Mouse (Mus musculus) liver, embryonic 13.5 days (tissue): Measurements from ENCODE around the gene Ica1. TPM values are rescaled to one million over a fixed set of nuclear protein-coding genes. Genes with fewer than 3 reads are reported as not detected.

Source experiments
- ATAC-seq: fragments of 200-750 bp; cut with Nextera tagmentation; 2 replicates; pipeline ENCODE4 v1.8.0; 2017; ENCODE audit warnings: low read depth, mild to moderate bottlenecking, moderate number of reproducible peaks, moderate library complexity
- DNase-seq: peaks from one replicate; pipeline ENCODE4 v3.0.0; 2022
- H3K27ac ChIP-seq: fragments of 300-500 bp; sonication (generic); 2 replicates; pipeline ENCODE4 v1.5.1; 2015; ENCODE audit warnings: moderate library complexity, mild to moderate bottlenecking, inconsistent platforms
- H3K27me3 ChIP-seq: fragments of 300-500 bp; sonication (generic); 2 replicates; pipeline ENCODE4 v1.6.1; 2015; ENCODE audit warnings: mild to moderate bottlenecking, inconsistent platforms
- H3K36me3 ChIP-seq: fragments of 300-500 bp; sonication (generic); 2 replicates; pipeline ENCODE4 v1.6.1; 2015; ENCODE audit warnings: mild to moderate bottlenecking, inconsistent platforms
- H3K4me1 ChIP-seq: fragments of 300-500 bp; sonication (generic); replicated peaks from 2 replicates; pipeline ENCODE4 v1.6.1; 2015; ENCODE audit warnings: inconsistent platforms
- H3K4me2 ChIP-seq: fragments of 300-500 bp; sonication (generic); 2 replicates; pipeline ENCODE4 v1.6.1; 2015; ENCODE audit warnings: inconsistent platforms, mild to moderate bottlenecking, moderate library complexity
- H3K4me3 ChIP-seq: fragments of 300-500 bp; sonication (generic); replicated peaks from 2 replicates; pipeline ENCODE4 v1.5.1; 2015; ENCODE audit warnings: mild to moderate bottlenecking, inconsistent platforms
- H3K9ac ChIP-seq: fragments of 300-500 bp; sonication (generic); 2 replicates; pipeline ENCODE4 v1.6.1; 2015; ENCODE audit warnings: mild to moderate bottlenecking, inconsistent platforms
- H3K9me3 ChIP-seq: fragments of 300-500 bp; sonication (generic); replicated peaks from 2 replicates; pipeline ENCODE4 v1.6.1; 2016; ENCODE audit warnings: inconsistent platforms
- WGBS: fragments of 180-500 bp; shearing (Covaris S2); methylation state at CpG from one replicate; pipeline ENCODE4 v1.1.7; 2015; ENCODE audit not compliant: insufficient replicate concordance; 5-methylcytosine and 5-hydroxymethylcytosine counted together
- polyA plus RNA-seq: library from polyadenylated mRNA; unstranded; fragments of >200 nt; fragmentation: Nextera tagmentation; extraction: Ambion mirVana; gene quantifications from 2 replicates; pipeline ENCODE4 v1.2.1, GENCODE M21; 2015

Ica1 gene
- polyA plus RNA-seq, 1 experiment from 2014 or later = 5.9 TPM

- Histone ChIP-seq H3K4me2 (no peak overlapping the region), H3K9ac (no peak overlapping the region), H3K4me1 (no peaks in the 10 kb centered on the region), H3K27me3 (no peaks in the 10 kb centered on the region), H3K36me3 (no peaks in the 10 kb centered on the region), H3K4me3 (no peak overlapping the region), H3K27ac (no peak overlapping the region), H3K9me3 (no peaks in the 10 kb centered on the region)
- 70% methylated on average over 3 of the region's 3 CpGs for WGBS
- ATAC-seq (no peak), DNase-seq (no peak)
These were observed 35.8 kb downstream of the Ica1 start for GRCm38 (mm10) chr6:8742449-8742848.

GRCm38 (mm10) chr6:8741659-8742058, 36.6 kb downstream of the Ica1 start:
- WGBS = 42% methylated on average over 1 of the region's 1 CpGs
- Histone ChIP-seq H3K4me3 (no peak overlapping the region), H3K27ac (no peak overlapping the region), H3K4me1 (no peaks in the 10 kb centered on the region), H3K36me3 (no peaks in the 10 kb centered on the region), H3K9ac (no peak overlapping the region), H3K27me3 (no peaks in the 10 kb centered on the region), H3K4me2 (no peak overlapping the region), H3K9me3 (no peaks in the 10 kb centered on the region)
- no peak for DNase-seq
- ATAC-seq = no peak

DNA sequence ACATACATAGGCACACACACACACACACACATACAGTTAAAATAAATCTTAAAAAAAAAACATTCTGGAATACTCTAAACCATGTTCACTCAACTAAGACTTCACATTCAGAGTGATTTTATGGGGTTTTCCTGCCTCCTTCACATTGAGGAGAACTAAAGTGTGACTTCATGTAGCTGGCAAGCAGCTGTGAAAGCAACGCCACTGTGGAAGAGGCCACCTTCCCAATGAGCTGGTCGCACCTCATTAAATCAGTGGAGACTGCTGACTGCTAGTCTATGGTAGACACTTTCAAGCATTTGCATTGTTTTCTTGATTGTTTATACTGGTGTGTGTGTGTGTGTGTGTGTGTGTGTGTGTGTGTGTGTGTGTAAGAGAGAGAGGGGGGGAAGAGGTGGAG, 38.2 kb downstream of the Ica1 start:
- DNase-seq (no peak), ATAC-seq (no peak)
- Histone ChIP-seq H3K9me3 (no peaks in the 10 kb centered on the region), H3K4me3 (no peak overlapping the region), H3K9ac (no peak overlapping the region), H3K4me2 (no peak overlapping the region), H3K4me1 (no peaks in the 10 kb centered on the region), H3K27me3 (no peaks in the 10 kb centered on the region), H3K27ac (no peak overlapping the region), H3K36me3 (no peaks in the 10 kb centered on the region)
- 74% methylated on average over 2 of the region's 2 CpGs for WGBS

DNA sequence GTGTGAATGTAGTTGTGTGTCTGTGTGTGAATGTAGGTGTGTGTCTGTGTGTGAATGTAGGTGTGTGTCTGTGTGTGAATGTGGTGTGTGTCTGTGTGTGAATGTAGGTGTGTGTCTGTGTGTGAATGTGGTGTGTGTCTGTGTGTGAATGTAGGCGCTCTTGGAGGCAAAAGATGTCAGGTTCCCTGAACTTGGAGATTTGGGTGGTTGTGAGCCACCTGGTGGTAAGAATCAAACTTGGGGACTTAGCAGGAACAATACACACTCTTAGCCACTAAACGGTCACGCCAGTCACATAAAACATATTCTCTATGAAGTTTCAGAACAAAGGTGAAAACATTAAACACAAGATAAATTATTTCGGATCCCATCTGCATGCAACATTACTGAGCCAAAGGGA, 39.9 kb downstream of the Ica1 start:
- no peaks in the 10 kb centered on the region for H3K27me3 ChIP-seq
- H3K9ac ChIP-seq = no peak overlapping the region
- no peaks in the 10 kb centered on the region for H3K9me3 ChIP-seq
- no peaks in the 10 kb centered on the region for H3K36me3 ChIP-seq
- ATAC-seq (no peak), DNase-seq (no peak)
- H3K4me3 ChIP-seq = no peak overlapping the region
- no peak overlapping the region for H3K4me2 ChIP-seq
- no peaks in the 10 kb centered on the region for H3K4me1 ChIP-seq
- no peak overlapping the region for H3K27ac ChIP-seq
- WGBS = 61% methylated on average over 4 of the region's 4 CpGs

GRCm38 (mm10) chr6:8736493-8736820, 41.8 kb downstream of the Ica1 start:
- Histone ChIP-seq H3K36me3 (no peaks in the 10 kb centered on the region), H3K27me3 (no peaks in the 10 kb centered on the region), H3K4me2 (no peak overlapping the region), H3K27ac (no peak overlapping the region), H3K9ac (no peak overlapping the region), H3K4me1 (no peaks in the 10 kb centered on the region), H3K4me3 (no peak overlapping the region), H3K9me3 (no peaks in the 10 kb centered on the region)
- ATAC-seq = no peak
- DNase-seq = no peak

GRCm38 (mm10) chr6:8735657-8736492, 42.4 kb downstream of the Ica1 start:
- DNase-seq = no peak
- Histone ChIP-seq H3K4me1 (no peaks in the 10 kb centered on the region), H3K4me3 (no peak overlapping the region), H3K27ac (no peak overlapping the region), H3K27me3 (no peaks in the 10 kb centered on the region), H3K9me3 (no peaks in the 10 kb centered on the region), H3K9ac (no peak overlapping the region), H3K4me2 (no peak overlapping the region), H3K36me3 (no peaks in the 10 kb centered on the region)
- WGBS = 61% methylated on average over 8 of the region's 8 CpGs
- no peak for ATAC-seq

GRCm38 (mm10) chr6:8735044-8735443, 43.2 kb downstream of the Ica1 start:
- H3K9ac ChIP-seq = no peak overlapping the region
- H3K27ac ChIP-seq = no peak overlapping the region
- no peaks in the 10 kb centered on the region for H3K27me3 ChIP-seq
- H3K36me3 ChIP-seq = no peaks in the 10 kb centered on the region
- no peak for DNase-seq
- no peaks in the 10 kb centered on the region for H3K4me1 ChIP-seq
- H3K9me3 ChIP-seq = no peaks in the 10 kb centered on the region
- no peak overlapping the region for H3K4me3 ChIP-seq
- WGBS = 68% methylated on average over 3 of the region's 3 CpGs
- ATAC-seq = no peak
- H3K4me2 ChIP-seq = no peak overlapping the region

- H3K36me3 ChIP-seq = no peaks in the 10 kb centered on the region
These were observed 45.8 kb downstream of the Ica1 start for GRCm38 (mm10) chr6:8732492-8732891.

DNA sequence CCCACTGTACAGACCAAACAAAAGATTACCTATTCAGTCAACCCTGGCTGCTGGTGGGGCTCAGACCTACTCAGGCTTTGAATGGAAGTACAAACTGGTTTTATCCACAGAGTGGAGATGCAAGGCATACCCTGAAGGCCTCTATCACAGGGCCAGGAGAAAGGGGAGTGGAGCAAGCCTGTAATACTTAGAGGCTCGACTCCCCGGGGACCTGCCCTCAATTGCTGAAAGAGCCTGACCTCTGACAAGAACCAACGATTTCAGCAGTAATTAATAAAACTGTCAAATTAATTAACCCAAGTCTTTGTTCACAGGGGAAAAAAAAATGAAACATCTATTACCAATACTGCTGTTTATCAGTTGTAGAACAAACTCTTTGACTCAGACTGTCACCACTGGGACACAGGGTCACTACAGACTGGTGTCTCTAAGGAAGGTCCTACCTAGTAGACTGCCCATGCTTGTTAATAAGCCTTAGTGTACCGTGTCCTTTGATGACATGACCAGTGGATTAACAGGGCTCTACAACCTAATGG, 46.6 kb downstream of the Ica1 start:
- no peak overlapping the region for H3K4me2 ChIP-seq
- no peaks in the 10 kb centered on the region for H3K9me3 ChIP-seq
- H3K36me3 ChIP-seq = no peaks in the 10 kb centered on the region
- no peak for ATAC-seq
- H3K9ac ChIP-seq = no peak overlapping the region
- DNase-seq = no peak
- no peak overlapping the region; the same call in 1 of the 2 replicates for H3K27ac ChIP-seq
- H3K27me3 ChIP-seq = no peaks in the 10 kb centered on the region
- WGBS = 51% methylated on average over 4 of the region's 4 CpGs
- H3K4me3 ChIP-seq = no peak overlapping the region
- no peaks in the 10 kb centered on the region for H3K4me1 ChIP-seq

More at GRCm38 (mm10) chr6:8732492-8732891, 45.8 kb downstream of the Ica1 start:
- no peak for DNase-seq
- 61% methylated on average over 5 of the region's 5 CpGs for WGBS
- Histone ChIP-seq H3K27ac (no peak overlapping the region), H3K4me3 (no peak overlapping the region), H3K4me2 (no peak overlapping the region), H3K9me3 (no peaks in the 10 kb centered on the region), H3K27me3 (no peaks in the 10 kb centered on the region), H3K9ac (no peak overlapping the region), H3K4me1 (no peaks in the 10 kb centered on the region)
- ATAC-seq = no peak

GRCm38 (mm10) chr6:8730433-8730832, 47.9 kb downstream of the Ica1 start:
- no peaks in the 10 kb centered on the region for H3K27me3 ChIP-seq
- H3K36me3 ChIP-seq = no peaks in the 10 kb centered on the region
- no peak overlapping the region for H3K4me2 ChIP-seq
- no peaks in the 10 kb centered on the region for H3K9me3 ChIP-seq
- WGBS = 61% methylated on average over 2 of the region's 2 CpGs
- H3K27ac ChIP-seq = no peak overlapping the region
- H3K4me3 ChIP-seq = no peak overlapping the region
- DNase-seq (no peak), ATAC-seq (no peak)
- no peaks in the 10 kb centered on the region for H3K4me1 ChIP-seq
- H3K9ac ChIP-seq = no peak overlapping the region

DNA sequence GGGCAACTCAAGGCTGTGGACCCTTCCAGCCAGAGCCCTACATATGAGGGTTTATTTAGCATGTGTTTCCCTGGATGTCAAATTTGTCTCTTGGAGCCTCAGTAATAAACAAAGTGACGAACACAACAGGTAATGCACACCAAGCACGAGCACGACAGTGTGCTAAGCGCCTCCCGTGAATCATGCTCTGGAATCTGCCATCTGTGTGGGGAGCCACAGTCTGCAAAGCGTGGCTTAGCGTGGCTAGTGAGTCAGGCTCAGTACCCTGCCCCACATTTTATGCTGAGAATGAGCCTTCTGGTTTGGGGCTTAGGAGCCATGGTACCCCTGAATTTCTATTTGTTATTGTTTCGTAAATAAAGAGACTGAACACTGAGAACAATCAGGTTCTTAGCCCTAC, 50.5 kb downstream of the Ica1 start:
- no peak for DNase-seq
- 81% methylated on average over 8 of the region's 8 CpGs for WGBS

DNA sequence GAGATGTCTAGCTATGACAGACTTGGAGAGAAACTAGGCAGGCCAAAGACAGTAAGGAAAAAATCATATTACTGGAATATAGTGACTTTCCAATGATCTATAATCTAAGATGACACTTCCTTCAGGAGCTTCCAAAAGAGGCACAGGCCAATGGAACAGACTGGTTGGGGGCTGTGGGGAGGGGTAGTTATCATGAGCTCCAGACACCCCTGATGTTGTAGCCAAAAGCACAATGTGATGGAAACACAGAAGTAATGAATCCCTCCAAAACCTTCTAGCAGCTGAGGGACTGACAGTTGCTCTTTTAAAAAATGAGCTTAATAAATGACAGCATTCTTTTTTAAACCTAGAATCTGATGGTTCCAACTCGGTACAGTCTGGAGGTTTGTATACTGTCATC, 52.7 kb downstream of the Ica1 start:
- no peaks in the 10 kb centered on the region for H3K4me1 ChIP-seq
- no peak for ATAC-seq
- H3K27me3 ChIP-seq = no peaks in the 10 kb centered on the region
- H3K9me3 ChIP-seq = no peaks in the 10 kb centered on the region
- 71% methylated on average over 1 of the region's 1 CpGs for WGBS
- H3K27ac ChIP-seq = no peak overlapping the region
- no peak for DNase-seq
- no peaks in the 10 kb centered on the region for H3K36me3 ChIP-seq
- H3K9ac ChIP-seq = no peak overlapping the region
- no peak overlapping the region for H3K4me3 ChIP-seq
- no peak overlapping the region for H3K4me2 ChIP-seq

More for the DNA sequence above, 50.5 kb downstream of the Ica1 start:
- Histone ChIP-seq H3K27ac (no peak overlapping the region), H3K27me3 (no peaks in the 10 kb centered on the region), H3K9me3 (no peaks in the 10 kb centered on the region), H3K4me3 (no peak overlapping the region), H3K4me2 (no peak overlapping the region), H3K9ac (no peak overlapping the region), H3K4me1 (no peaks in the 10 kb centered on the region), H3K36me3 (no peaks in the 10 kb centered on the region)
- no peak for ATAC-seq
